Mouse (Mus musculus): ENCODE results near the gene Fam155a.
"Not testable (repeated sequence)": the region's sequence is repeated elsewhere in the genome, so short reads cannot be mapped to it uniquely, and the experiment has no call there.

The Fam155a gene

GRCm38 (mm10) chr8:9398606-9399263 lies 372.2 kb downstream of the Fam155a start:
- DNase-seq (ENCODE audit: low spot score), result no peak

GRCm38 (mm10) chr8:9398040-9398439 lies 372.9 kb downstream of the Fam155a start:
- no peak for DNase-seq (ENCODE audit: low spot score)

GRCm38 (mm10) chr8:9394670-9395069 lies 376.3 kb downstream of the Fam155a start:
- DNase-seq (ENCODE audit: low spot score), result no peak

GRCm38 (mm10) chr8:9393246-9393645 lies 377.7 kb downstream of the Fam155a start:
- no peak for DNase-seq (ENCODE audit: low spot score)

- not testable (repeated sequence) for DNase-seq (ENCODE audit: low spot score)
Observed at GRCm38 (mm10) chr8:9390229-9390628, 380.7 kb downstream of the Fam155a start.

- DNase-seq (ENCODE audit: low spot score), result no peak
Observed at GRCm38 (mm10) chr8:9369201-9369600, 401.8 kb downstream of the Fam155a start.

GRCm38 (mm10) chr8:9367721-9368120 lies 403.2 kb downstream of the Fam155a start:
- DNase-seq (ENCODE audit: low spot score), result no peak

GRCm38 (mm10) chr8:9365381-9365780 lies 405.6 kb downstream of the Fam155a start:
- no peak for DNase-seq (ENCODE audit: low spot score)

GRCm38 (mm10) chr8:9348523-9349135 lies 422.3 kb downstream of the Fam155a start:
- DNase-seq (ENCODE audit: low spot score), result no peak

- DNase-seq (ENCODE audit: low spot score), result no peak
Observed at GRCm38 (mm10) chr8:9347163-9347562, 423.8 kb downstream of the Fam155a start.

- DNase-seq (ENCODE audit: low spot score), result no peak
Observed at GRCm38 (mm10) chr8:9344136-9344535, 426.8 kb downstream of the Fam155a start.

GRCm38 (mm10) chr8:9342998-9343397 lies 428.0 kb downstream of the Fam155a start:
- DNase-seq (ENCODE audit: low spot score), result no peak

GRCm38 (mm10) chr8:9342593-9342992 lies 428.4 kb downstream of the Fam155a start:
- no peak for DNase-seq (ENCODE audit: low spot score)

GRCm38 (mm10) chr8:9337905-9338304 lies 433.1 kb downstream of the Fam155a start:
- DNase-seq (ENCODE audit: low spot score), result no peak

- DNase-seq (ENCODE audit: low spot score), result no peak
Observed at GRCm38 (mm10) chr8:9335933-9336303, 435.0 kb downstream of the Fam155a start.

- no peak for DNase-seq (ENCODE audit: low spot score)
Observed at GRCm38 (mm10) chr8:9335285-9335932, 435.6 kb downstream of the Fam155a start.

GRCm38 (mm10) chr8:9332766-9333165 lies 438.2 kb downstream of the Fam155a start:
- no peak for DNase-seq (ENCODE audit: low spot score)

- DNase-seq (ENCODE audit: low spot score), result no peak
Observed at GRCm38 (mm10) chr8:9309456-9309855, 461.5 kb downstream of the Fam155a start.

- DNase-seq (ENCODE audit: low spot score), result no peak
Observed at GRCm38 (mm10) chr8:9303526-9304135, 467.3 kb downstream of the Fam155a start.

GRCm38 (mm10) chr8:9295046-9295445 lies 475.9 kb downstream of the Fam155a start:
- DNase-seq (ENCODE audit: low spot score), result no peak

- no peak for DNase-seq (ENCODE audit: low spot score)
Observed at GRCm38 (mm10) chr8:9292532-9292931, 478.4 kb downstream of the Fam155a start.

GRCm38 (mm10) chr8:9288015-9288729 lies 482.8 kb downstream of the Fam155a start:
- no peak for DNase-seq (ENCODE audit: low spot score)

Measured in layer of hippocampus, adult 11-12 months (tissue).